Mouse (Mus musculus) liver, embryonic 15.5 days (tissue): ENCODE measurements around the gene Rtf2. TPM values are rescaled to one million over a fixed set of nuclear protein-coding genes. Genes with fewer than 3 reads are reported as not detected.

Experiments used
- ATAC-seq: fragments of 200-750 bp; cut with Nextera tagmentation; 2 replicates; pipeline ENCODE4 v1.8.0; 2017; ENCODE audit warnings: moderate number of reproducible peaks, mild to moderate bottlenecking, moderate library complexity; ENCODE audit not compliant: insufficient read depth
- H3K27ac ChIP-seq: fragments of 300-500 bp; sonication (generic); replicated peaks from 2 replicates; pipeline ENCODE4 v1.5.1; 2015; ENCODE audit warnings: mild to moderate bottlenecking, inconsistent platforms
- H3K27me3 ChIP-seq: fragments of 300-500 bp; sonication (generic); 2 replicates; pipeline ENCODE4 v1.6.1; 2015; ENCODE audit warnings: mild to moderate bottlenecking, inconsistent platforms
- H3K36me3 ChIP-seq: fragments of 300-500 bp; sonication (generic); replicated peaks from 2 replicates; pipeline ENCODE4 v1.6.1; 2015; ENCODE audit warnings: moderate library complexity, mild to moderate bottlenecking, inconsistent platforms
- H3K4me1 ChIP-seq: fragments of 300-500 bp; sonication (generic); replicated peaks from 2 replicates; pipeline ENCODE4 v1.6.1; 2015; ENCODE audit warnings: inconsistent platforms
- H3K4me2 ChIP-seq: fragments of 300-500 bp; sonication (generic); 2 replicates; pipeline ENCODE4 v1.6.1; 2015; ENCODE audit warnings: moderate library complexity, mild to moderate bottlenecking, inconsistent platforms
- H3K4me3 ChIP-seq: fragments of 300-500 bp; sonication (generic); replicated peaks from 2 replicates; pipeline ENCODE4 v1.5.1; 2015; ENCODE audit warnings: mild to moderate bottlenecking, inconsistent platforms
- H3K9ac ChIP-seq: fragments of 300-500 bp; sonication (generic); 2 replicates; pipeline ENCODE4 v1.6.1; 2015; ENCODE audit warnings: moderate library complexity, mild to moderate bottlenecking, inconsistent platforms
- H3K9me3 ChIP-seq: fragments of 300-500 bp; sonication (generic); replicated peaks from 2 replicates; pipeline ENCODE4 v1.6.1; 2016; ENCODE audit warnings: inconsistent platforms
- WGBS: fragments of 180-500 bp; shearing (Covaris S2); methylation state at CpG from one replicate; pipeline ENCODE4 v1.1.7; 2015; ENCODE audit warnings: mixed read lengths; ENCODE audit not compliant: insufficient replicate concordance; 5-methylcytosine and 5-hydroxymethylcytosine counted together
- polyA plus RNA-seq: library from polyadenylated mRNA; unstranded; fragments of >200 nt; fragmentation: Nextera tagmentation; extraction: Ambion mirVana; gene quantifications from 2 replicates; pipeline ENCODE4 v1.2.1, GENCODE M21; 2015

Gene Rtf2
- polyA plus RNA-seq, 1 experiment from 2014 or later: 41.4 TPM

DNA sequence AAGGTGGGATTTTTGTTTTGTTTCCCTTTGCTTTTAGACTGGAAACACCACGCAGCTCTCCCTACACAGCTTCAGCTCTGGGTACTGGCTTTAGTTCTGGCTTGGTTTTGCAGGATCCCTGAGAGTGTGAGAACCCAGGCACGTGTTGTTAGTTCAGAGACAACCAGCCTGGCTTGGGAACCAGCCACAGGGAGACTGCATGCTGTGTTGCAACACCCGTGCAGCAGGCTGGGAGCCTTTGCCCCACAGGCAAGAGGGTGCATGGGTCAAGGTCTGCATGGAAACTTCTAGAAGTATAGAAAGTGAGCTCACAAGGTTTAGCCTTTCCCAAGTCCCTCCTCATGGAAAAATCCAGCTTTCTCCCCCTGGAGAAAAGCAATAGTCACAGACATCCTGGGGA is 70.5 kb downstream of the Rtf2 start:
- H3K9me3 ChIP-seq: no peaks in the 10 kb centered on the region
- no peak overlapping the region for H3K4me3 ChIP-seq
- no peaks in the 10 kb centered on the region for H3K27me3 ChIP-seq
- no peak overlapping the region for H3K9ac ChIP-seq
- no peaks in the 10 kb centered on the region for H3K36me3 ChIP-seq
- H3K4me2 ChIP-seq: no peak overlapping the region
- no peaks in the 10 kb centered on the region for H3K4me1 ChIP-seq
- H3K27ac ChIP-seq: no peak overlapping the region
- no peak for ATAC-seq
- 33% methylated on average over 3 of the region's 3 CpGs for WGBS

DNA sequence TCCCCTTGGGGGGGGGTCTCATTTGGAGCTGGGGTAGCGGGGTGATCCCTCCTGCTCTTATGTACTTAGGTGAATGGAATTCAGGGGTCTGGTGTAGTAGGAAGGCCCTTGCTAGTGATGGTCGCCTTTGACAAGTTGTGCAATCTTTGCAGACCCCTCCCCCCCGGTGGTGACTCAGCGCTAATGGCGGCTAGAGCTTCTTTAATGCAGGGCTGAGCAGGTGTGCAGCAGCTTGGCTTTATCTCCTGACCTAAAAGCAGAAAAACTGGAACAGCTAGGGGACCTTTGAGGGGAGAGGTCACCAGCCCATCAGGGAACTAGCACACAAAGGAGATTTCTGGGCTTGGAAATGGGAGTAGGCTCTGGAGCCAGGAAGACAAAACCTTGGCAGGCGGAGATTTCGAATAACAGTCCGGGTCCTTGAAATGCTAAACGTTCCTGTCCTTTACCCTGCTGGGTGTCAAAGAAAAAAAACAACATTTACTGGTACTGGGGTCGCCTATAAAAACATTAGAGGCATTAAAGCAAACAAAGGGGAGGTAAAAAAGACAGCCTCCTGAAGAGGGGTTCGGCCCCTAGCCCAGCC is 76.1 kb downstream of the Rtf2 start:
- Histone ChIP-seq H3K9me3 (no peaks in the 10 kb centered on the region), H3K36me3 (no peaks in the 10 kb centered on the region), H3K4me3 (no peak overlapping the region), H3K27me3 (no peaks in the 10 kb centered on the region), H3K9ac (no peak overlapping the region), H3K27ac (no peak overlapping the region), H3K4me2 (no peak overlapping the region), H3K4me1 (no peaks in the 10 kb centered on the region)
- 25% methylated on average over 11 of the region's 11 CpGs for WGBS
- ATAC-seq: no peak

Other genes with a start within 250 kb of the Rtf2 start
- 0.05 and 0.06 TPM in 2 replicates for gene Mc3r, start 192.1 kb upstream of the Rtf2 start, polyA plus RNA-seq
- gene Fam210b, start 95.0 kb upstream of the Rtf2 start, polyA plus RNA-seq: 136 and 142 TPM in 2 replicates
- gene Aurka, start 70.0 kb upstream of the Rtf2 start, polyA plus RNA-seq: 129 and 132 TPM in 2 replicates
- 20.7 and 20.8 TPM in 2 replicates for gene Cstf1, start 69.9 kb upstream of the Rtf2 start, polyA plus RNA-seq
- 0.61 and 0.63 TPM in 2 replicates for gene Cass4, start 46.8 kb upstream of the Rtf2 start, polyA plus RNA-seq
- 0.61 and 0.63 TPM in 2 replicates for gene Gcnt7, start 18.0 kb downstream of the Rtf2 start, polyA plus RNA-seq
- not detected in 2 replicates for gene Fam209, start 32.0 kb downstream of the Rtf2 start, polyA plus RNA-seq
- gene Tfap2c, start 109.0 kb downstream of the Rtf2 start, polyA plus RNA-seq: not detected in 2 replicates